11 mouse cellular contexts compared by ENCODE assay signal in the genomic region with DNA sequence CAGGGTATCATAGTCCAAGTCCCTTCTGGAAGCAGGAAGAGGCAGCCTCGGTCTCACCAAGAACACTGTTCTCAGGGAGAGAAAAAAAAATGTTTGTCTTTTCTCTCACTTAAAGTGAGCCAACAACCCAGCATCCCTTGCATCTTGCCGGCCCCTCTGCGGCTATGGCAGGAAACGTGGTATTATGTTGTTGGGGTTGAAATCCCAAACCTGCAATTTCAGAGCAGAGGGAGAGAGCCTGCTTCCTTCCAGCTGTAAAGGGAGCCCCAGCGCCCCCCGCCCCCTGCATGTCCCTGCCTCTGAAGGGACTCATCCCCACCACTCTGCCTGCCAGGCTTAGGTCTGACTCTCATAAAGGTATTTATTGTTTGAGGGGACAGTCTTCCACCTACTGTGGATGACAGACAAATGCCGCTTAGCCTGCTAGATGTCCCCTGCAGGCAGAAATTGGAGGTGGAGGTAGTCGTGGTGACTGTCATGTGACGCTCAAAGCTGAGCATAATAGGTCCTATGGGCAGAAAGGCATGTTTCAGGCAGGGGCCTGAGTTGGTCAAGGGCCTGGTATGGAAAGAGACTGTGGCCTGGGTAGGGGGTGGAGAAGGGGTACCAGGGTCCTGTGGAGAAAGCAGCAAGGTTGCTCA. TPM values are rescaled to one million over a fixed set of nuclear protein-coding genes. Genes with fewer than 3 reads are reported as not detected.
DNase-seq lines count a peak whose midpoint lies in the region; ATAC-seq lines count a peak whose summit lies in the region.
"Had no signal": no experiment of that assay in that cellular context is flagged by ENCODE, and none has a peak within 500 bp of the region (broad histone marks: within the 10 kb centered on the region; RNA-seq: fewer than 3 reads in every experiment).

No protein-coding gene starts in this region.

- H3K27ac ChIP-seq in heart, embryonic 15.5 days: no peak overlapping the region
- H3K27ac ChIP-seq in limb, embryonic 13.5 days: peak overlapping the region; percentile 16; the same call in 1 of the 2 replicates
- H3K27ac ChIP-seq in kidney, embryonic 14.5 days (ENCODE audit: low read depth, low read length): no peak overlapping the region
- H3K27ac ChIP-seq: liver, embryonic 15.5 days had no signal

- no peak overlapping the region for H3K4me2 ChIP-seq in heart, embryonic 15.5 days
- H3K4me2 ChIP-seq in limb, embryonic 13.5 days (replicated peaks): no peak overlapping the region
- H3K4me2 ChIP-seq in kidney, embryonic 14.5 days (replicated peaks; ENCODE audit: low read depth, low read length): no peak overlapping the region
- H3K4me2 ChIP-seq: liver, embryonic 15.5 days had no signal

- no peak overlapping the region for H3K9ac ChIP-seq in heart, embryonic 15.5 days
- H3K9ac ChIP-seq in limb, embryonic 13.5 days: peak overlapping the region; percentile 32; the same call in 1 of the 2 replicates
- no peak overlapping the region for H3K9ac ChIP-seq in kidney, embryonic 14.5 days (ENCODE audit: low read depth, low read length)
- H3K9ac ChIP-seq: liver, embryonic 15.5 days had no signal

- H3K36me3 ChIP-seq in heart, embryonic 15.5 days: no peaks in the 10 kb centered on the region
- H3K36me3 ChIP-seq in limb, embryonic 13.5 days: peaks cover 10% of the 10 kb centered on the region; the same call in 1 of the 2 replicates
- peaks cover 9% of the 10 kb centered on the region for H3K36me3 ChIP-seq in kidney, embryonic 14.5 days (ENCODE audit: control insufficient read depth, insufficient read depth, low read length)
- H3K36me3 ChIP-seq: G1E; liver, embryonic 15.5 days had no signal

- H3K9me3 ChIP-seq in heart, embryonic 15.5 days (replicated peaks): no peaks in the 10 kb centered on the region
- no peaks in the 10 kb centered on the region for H3K9me3 ChIP-seq in limb, embryonic 13.5 days
- H3K9me3 ChIP-seq in kidney, embryonic 14.5 days (ENCODE audit: control insufficient read depth, low read length): no peaks in the 10 kb centered on the region
- H3K9me3 ChIP-seq: G1E; liver, embryonic 15.5 days had no signal

- ATAC-seq in heart, embryonic 15.5 days (replicated peaks; ENCODE audit: insufficient number of reproducible peaks, insufficient read depth, low FRiP score, low read depth): peak; percentile 15; the same call in 1 of the 2 replicates
- no peak for ATAC-seq in limb, embryonic 13.5 days (ENCODE audit: low FRiP score, low read depth)
- ATAC-seq in kidney, embryonic 14.5 days (ENCODE audit: low FRiP score, low TSS enrichment): no peak

- no peak overlapping the region for H3K4me3 ChIP-seq in heart, embryonic 15.5 days
- no peak overlapping the region for H3K4me3 ChIP-seq in limb, embryonic 13.5 days
- H3K4me3 ChIP-seq in kidney, embryonic 14.5 days (ENCODE audit: low read length): no peak overlapping the region
- H3K4me3 ChIP-seq: liver, embryonic 15.5 days had no signal

- no peaks in the 10 kb centered on the region for H3K27me3 ChIP-seq in heart, embryonic 15.5 days
- H3K27me3 ChIP-seq in limb, embryonic 13.5 days: no peaks in the 10 kb centered on the region
- no peaks in the 10 kb centered on the region for H3K27me3 ChIP-seq in kidney, embryonic 14.5 days (ENCODE audit: control insufficient read depth, insufficient read depth, low read length)

- WGBS in heart, embryonic 15.5 days: 58% methylated on average over 9 of the region's 9 CpGs
- 37% methylated on average over 9 of the region's 9 CpGs for WGBS in limb, embryonic 13.5 days
- WGBS in kidney, embryonic 14.5 days: 60% methylated on average over 9 of the region's 9 CpGs

- peaks cover 11% of the 10 kb centered on the region for H3K4me1 ChIP-seq in heart, embryonic 15.5 days (replicated peaks)
- H3K4me1 ChIP-seq in limb, embryonic 13.5 days: peaks cover 33% of the 10 kb centered on the region
- no peaks in the 10 kb centered on the region for H3K4me1 ChIP-seq in kidney, embryonic 14.5 days (ENCODE audit: control insufficient read depth, insufficient read depth, low read length)

- DNase-seq in heart, adult 8-10 months (ENCODE audit: low spot score): no peak
- peak; percentile 54 to 58 for DNase-seq in spleen, postnatal 36 days (ENCODE audit: low spot score in 2 of 2)
- DNase-seq in spleen, adult 12 weeks (ENCODE audit: low spot score): no peak
- DNase-seq in gastrocnemius, postnatal 10 days: no peak
- no peak for DNase-seq in adrenal gland, postnatal 14 days
- DNase-seq: kidney, adult 2 months had no signal

RNA-seq across cellular contexts. Expression of a gene that starts 28.7 kb away (rescaled TPM):
- polyA plus RNA-seq in heart, embryonic 15.5 days (2015; fragmentation: Nextera tagmentation; extraction: Ambion mirVana): 2.6 and 4.1 TPM in 2 replicates
- 1 to 10 TPM; 1.1 to 1.8 (median 1.5) TPM for total RNA-seq in heart, adult 8-10 months (2022)
- polyA plus RNA-seq in limb, embryonic 13.5 days (2015; fragmentation: Nextera tagmentation; extraction: Ambion mirVana): 9.6 and 9.8 TPM in 2 replicates
- total RNA-seq in gastrocnemius, postnatal 10 days (2021): 1 to 10 TPM; 4.0 to 4.3 TPM
- total RNA-seq in adrenal gland, postnatal 14 days (2021): 2.4 and 16.0 TPM in 2 replicates
- polyA plus RNA-seq in kidney, embryonic 14.5 days (2014; fragmentation: Nextera tagmentation; extraction: Ambion mirVana): 12.7 TPM in 2 replicates

RNA-seq across cellular contexts. Expression of a gene that starts 28.9 kb away (rescaled TPM):
- polyA plus RNA-seq in heart, embryonic 15.5 days (2015; fragmentation: Nextera tagmentation; extraction: Ambion mirVana): 2.5 and 3.3 TPM in 2 replicates
- total RNA-seq in heart, adult 8-10 months (2022): 1 to 10 TPM; 3.5 to 5.1 (median 3.8) TPM
- 5.7 and 5.8 TPM in 2 replicates for polyA plus RNA-seq in limb, embryonic 13.5 days (2015; fragmentation: Nextera tagmentation; extraction: Ambion mirVana)
- total RNA-seq in gastrocnemius, postnatal 10 days (2021): 1 to 10 TPM; 2.8 to 6.3 TPM
- total RNA-seq in adrenal gland, postnatal 14 days (2021): 12.7 and 14.5 TPM in 2 replicates
- polyA plus RNA-seq in kidney, embryonic 14.5 days (2014; fragmentation: Nextera tagmentation; extraction: Ambion mirVana): 6.5 and 9.8 TPM in 2 replicates

RNA-seq across cellular contexts. Expression of a gene that starts 48.8 kb away (rescaled TPM):
- 11.9 and 12.2 TPM in 2 replicates for polyA plus RNA-seq in heart, embryonic 15.5 days (2015; fragmentation: Nextera tagmentation; extraction: Ambion mirVana)
- 100 to 1,000 TPM; 103 to 141 (median 121) TPM for total RNA-seq in heart, adult 8-10 months (2022)
- polyA plus RNA-seq in limb, embryonic 13.5 days (2015; fragmentation: Nextera tagmentation; extraction: Ambion mirVana): 8.5 and 8.8 TPM in 2 replicates
- 10 to 100 TPM; 30.0 to 36.1 TPM for total RNA-seq in gastrocnemius, postnatal 10 days (2021)
- 42.4 and 44.7 TPM in 2 replicates for total RNA-seq in adrenal gland, postnatal 14 days (2021)
- polyA plus RNA-seq in kidney, embryonic 14.5 days (2014; fragmentation: Nextera tagmentation; extraction: Ambion mirVana): 7.9 and 10.9 TPM in 2 replicates

Comparison
In these comparisons a context has a peak if more than half of its experiments do, and no peak if none do; other contexts are left out.
1. DNase-seq: peak in spleen, postnatal 36 days (2 of 2); none in heart, adult 8-10 months (single experiment), spleen, adult 12 weeks (single experiment), gastrocnemius, postnatal 10 days (single experiment) and adrenal gland, postnatal 14 days (single experiment).